Mouse (Mus musculus): ENCODE data around the gene Pmepa1. TPM values are rescaled to one million over a fixed set of nuclear protein-coding genes. Genes with fewer than 3 reads are reported as not detected.

The Pmepa1 gene
- total and polyA plus RNA-seq, 3 experiments, result not detected

GRCm38 (mm10) chr2:173261497-173261896 lies 14.8 kb downstream of the Pmepa1 start:
- Histone ChIP-seq H3K9me3 (replicated peaks; ENCODE audit: insufficient read depth, low read length) (no peaks in the 10 kb centered on the region), H3K9ac (ENCODE audit: control insufficient read depth, low read depth, low read length, poor library complexity, severe bottlenecking) (no peak overlapping the region)
- TF ChIP-seq ZMIZ1 (IDR thresholded peaks at IDR 0.05; ENCODE audit: low read depth, low read length) (no peak), ZNF384 (IDR thresholded peaks at IDR 0.05; ENCODE audit: low read depth, low read length) (no peak), MYC (IDR thresholded peaks at IDR 0.05; ENCODE audit: low read depth, low read length) (no peak), POLR2AphosphoS5 (IDR thresholded peaks at IDR 0.05; ENCODE audit: borderline replicate concordance, low read depth, low read length) (no peak), BHLHE40 (IDR thresholded peaks at IDR 0.05; ENCODE audit: borderline replicate concordance, low read depth, low read length) (no peak), MYB (IDR thresholded peaks at IDR 0.05; ENCODE audit: low read depth, low read length) (no peak), MEF2A (IDR thresholded peaks at IDR 0.05; ENCODE audit: extremely low read depth, insufficient replicate concordance, low read depth, low read length, poor library complexity, severe bottlenecking) (no peak), TCF12 (IDR thresholded peaks at IDR 0.05; ENCODE audit: low read depth, low read length) (no peak), MAFK (IDR thresholded peaks at IDR 0.05; ENCODE audit: borderline replicate concordance, low read depth, low read length) (no peak), MAZ (IDR thresholded peaks at IDR 0.05; ENCODE audit: low read depth, low read length) (no peak), RCOR1 (IDR thresholded peaks at IDR 0.05; ENCODE audit: low read depth, low read length) (no peak), POLR2A (IDR thresholded peaks at IDR 0.05; ENCODE audit: control insufficient read depth in 1 of 2, insufficient read depth in 1 of 2, low read depth in 1 of 2, low read length in 2 of 2, poor library complexity in 1 of 2) (no peak)

GRCm38 (mm10) chr2:173258459-173259091 lies 17.8 kb downstream of the Pmepa1 start:
- H3K27me3 ChIP-seq (ENCODE audit: control insufficient read depth in 1 of 2, insufficient read depth in 2 of 2, low read length in 2 of 2), result no peaks in the 10 kb centered on the region
- TF ChIP-seq MAZ (IDR thresholded peaks at IDR 0.05; ENCODE audit: low read depth, low read length) (no peak), USF2 (IDR thresholded peaks at IDR 0.05; ENCODE audit: borderline replicate concordance in 1 of 2, insufficient read depth in 1 of 2, low read depth in 1 of 2, low read length in 2 of 2) (no peak), TCF12 (IDR thresholded peaks at IDR 0.05; ENCODE audit: low read depth, low read length) (no peak), MAFK (IDR thresholded peaks at IDR 0.05; ENCODE audit: borderline replicate concordance, low read depth, low read length) (no peak), MAX (IDR thresholded peaks at IDR 0.05; ENCODE audit: low read length) (no peak), MEF2A (IDR thresholded peaks at IDR 0.05; ENCODE audit: extremely low read depth, insufficient replicate concordance, low read depth, low read length, poor library complexity, severe bottlenecking) (no peak), CHD2 (IDR thresholded peaks at IDR 0.05; ENCODE audit: low read length) (no peak), TAL1 (IDR thresholded peaks at IDR 0.05; ENCODE audit: low read length) (no peak), GABPA (IDR thresholded peaks at IDR 0.05; ENCODE audit: low read depth, low read length) (no peak), ELF1 (IDR thresholded peaks at IDR 0.05; ENCODE audit: low read depth, low read length) (no peak), EP300 (IDR thresholded peaks at IDR 0.05; ENCODE audit: low read depth in 1 of 2, low read length in 2 of 2) (no peak), ZMIZ1 (IDR thresholded peaks at IDR 0.05; ENCODE audit: low read depth, low read length) (no peak), KAT2A (conservative IDR thresholded peaks at IDR 0.05; ENCODE audit: low read depth, low read length) (no peak), ZC3H11A (IDR thresholded peaks at IDR 0.05; ENCODE audit: low read depth, low read length) (no peak), ETS1 (IDR thresholded peaks at IDR 0.05; ENCODE audit: low read depth, low read length) (no peak), CTCF (IDR thresholded peaks at IDR 0.05 in 2 of 3, conservative IDR thresholded peaks at IDR 0.05 in 1 of 3; ENCODE audit: control insufficient read depth in 1 of 3, insufficient read depth in 1 of 3, low read depth in 2 of 3, low read length in 3 of 3, poor library complexity in 1 of 3, severe bottlenecking in 1 of 3) (no peak), MXI1 (IDR thresholded peaks at IDR 0.05; ENCODE audit: low read depth, low read length) (no peak), ZKSCAN1 (IDR thresholded peaks at IDR 0.05; ENCODE audit: low read depth, low read length) (no peak), USF1 (IDR thresholded peaks at IDR 0.05; ENCODE audit: low read depth, low read length) (no peak), NRF1 (IDR thresholded peaks at IDR 0.05; ENCODE audit: insufficient read depth, low read depth, low read length, poor library complexity, severe bottlenecking) (no peak)
- no peaks in the 10 kb centered on the region for H3K79me2 ChIP-seq (ENCODE audit: control insufficient read depth, insufficient read depth, low read length, poor library complexity)
- no peak for DNase-seq (ENCODE audit: low read depth, low spot score)
- no peaks in the 10 kb centered on the region for H3K4me1 ChIP-seq (ENCODE audit: control insufficient read depth in 1 of 2, insufficient read depth in 2 of 2, low read length in 2 of 2)
- H3K36me3 ChIP-seq (ENCODE audit: control insufficient read depth in 1 of 2, insufficient read depth in 2 of 2, low read length in 2 of 2), result no peaks in the 10 kb centered on the region
- H3K9me3 ChIP-seq (replicated peaks; ENCODE audit: insufficient read depth, low read length), result no peaks in the 10 kb centered on the region
- no peak overlapping the region for H3K4me3 ChIP-seq (ENCODE audit: control insufficient read depth in 1 of 2, insufficient read depth in 1 of 2, low read depth in 2 of 2, low read length in 2 of 2)
- no peak overlapping the region for H3K27ac ChIP-seq (ENCODE audit: control insufficient read depth, low read depth, low read length)
- H3K9ac ChIP-seq (ENCODE audit: control insufficient read depth, low read depth, low read length, poor library complexity, severe bottlenecking), result no peak overlapping the region

More at GRCm38 (mm10) chr2:173261497-173261896, 14.8 kb downstream of the Pmepa1 start:
- no peaks in the 10 kb centered on the region for H3K27me3 ChIP-seq (ENCODE audit: control insufficient read depth in 1 of 2, insufficient read depth in 2 of 2, low read length in 2 of 2)
- H3K4me1 ChIP-seq (ENCODE audit: control insufficient read depth in 1 of 2, insufficient read depth in 2 of 2, low read length in 2 of 2), result no peaks in the 10 kb centered on the region
- no peaks in the 10 kb centered on the region for H3K79me2 ChIP-seq (ENCODE audit: control insufficient read depth, insufficient read depth, low read length, poor library complexity)
- DNase-seq (ENCODE audit: low read depth, low spot score), result no peak
- no peak overlapping the region for H3K27ac ChIP-seq (ENCODE audit: control insufficient read depth, low read depth, low read length)
- H3K36me3 ChIP-seq (ENCODE audit: control insufficient read depth in 1 of 2, insufficient read depth in 2 of 2, low read length in 2 of 2), result no peaks in the 10 kb centered on the region
- H3K4me3 ChIP-seq (ENCODE audit: control insufficient read depth in 1 of 2, insufficient read depth in 1 of 2, low read depth in 2 of 2, low read length in 2 of 2), result no peak overlapping the region

All from MEL (cell line).